Comparison of ENCODE assay signal across 10 mouse cellular contexts in genomic region chr19:3320801-3321200, GRCm38 (mm10). TPM values are rescaled to one million over a fixed set of nuclear protein-coding genes. Genes with fewer than 3 reads are reported as not detected.
DNase-seq lines count a peak whose midpoint lies in the region; ATAC-seq and TF ChIP-seq lines count a peak whose summit lies in the region.
"Had no signal": no experiment of that assay in that cellular context is flagged by ENCODE, and none has a peak within 500 bp of the region (broad histone marks: within the 10 kb centered on the region; RNA-seq: fewer than 3 reads in every experiment).

No protein-coding gene starts in this region.

- no peak overlapping the region for H3K4me3 ChIP-seq in lung, postnatal 0 days (ENCODE audit: low read depth, low read length)
- no peak overlapping the region for H3K4me3 ChIP-seq in bone marrow, adult 2 months (replicated peaks; ENCODE audit: control insufficient read depth, low read depth, low read length)
- H3K4me3 ChIP-seq in small intestine, adult 2 months (ENCODE audit: low read depth, low read length) = no peak overlapping the region
- H3K4me3 ChIP-seq in forebrain, embryonic 15.5 days = no peak overlapping the region
- H3K4me3 ChIP-seq: hindbrain, embryonic 15.5 days; neural tube, embryonic 15.5 days had no signal

- no peak for TF ChIP-seq POLR2A in bone marrow, adult 2 months (IDR thresholded peaks at IDR 0.05; ENCODE audit: borderline replicate concordance, control insufficient read depth, low read depth, low read length)
- no peak for TF ChIP-seq POLR2A in small intestine, adult 2 months (IDR thresholded peaks at IDR 0.05; ENCODE audit: low read depth, low read length)

- intact Hi-C loops in gastrocnemius, postnatal 36 days (cut with DNase I) = loop anchor here (2.0 kb wide), 1 partner anchor 36 kb away; no protein-coding TSS in a partner anchor

- peak; percentile 71 for TF ChIP-seq CTCF in lung, postnatal 0 days (IDR thresholded peaks at IDR 0.05)
- peak; percentile 73 for TF ChIP-seq CTCF in bone marrow, adult 2 months (IDR thresholded peaks at IDR 0.05; ENCODE audit: control insufficient read depth, insufficient read depth, low read length)
- peak; percentile 61; the same call in 1 of the 2 replicates for TF ChIP-seq CTCF in small intestine, adult 2 months (IDR thresholded peaks at IDR 0.05; ENCODE audit: extremely low read depth, insufficient read length, insufficient replicate concordance, low read depth, low read length)

- H3K4me2 ChIP-seq in lung, postnatal 0 days (replicated peaks; ENCODE audit: low read depth, low read length) = no peak overlapping the region
- H3K4me2 ChIP-seq in forebrain, embryonic 15.5 days (replicated peaks) = no peak overlapping the region

- peaks cover 8% of the 10 kb centered on the region; the same call in 1 of the 2 replicates for H3K4me1 ChIP-seq in lung, postnatal 0 days (ENCODE audit: insufficient read depth, low read depth, low read length)
- no peaks in the 10 kb centered on the region; the same call in 1 of the 2 replicates for H3K4me1 ChIP-seq in bone marrow, adult 2 months (ENCODE audit: control insufficient read depth, insufficient read depth, low read length)
- peaks cover 20% of the 10 kb centered on the region for H3K4me1 ChIP-seq in small intestine, adult 2 months (ENCODE audit: control insufficient read depth, insufficient read depth, insufficient read length, low read length)
- peaks cover 39% of the 10 kb centered on the region for H3K4me1 ChIP-seq in forebrain, embryonic 15.5 days

- TF ChIP-seq EP300 in lung, postnatal 0 days (IDR thresholded peaks at IDR 0.05) = no peak; the same call in 1 of the 2 replicates

- no peaks in the 10 kb centered on the region for H3K27me3 ChIP-seq in lung, postnatal 0 days (replicated peaks; ENCODE audit: insufficient read depth, low read length)
- no peaks in the 10 kb centered on the region for H3K27me3 ChIP-seq in small intestine, adult 2 months (ENCODE audit: control insufficient read depth, insufficient read depth, low read length)
- H3K27me3 ChIP-seq in forebrain, embryonic 15.5 days = peaks cover 28% of the 10 kb centered on the region

- 74% methylated on average over 3 of the region's 3 CpGs for WGBS in lung, postnatal 0 days
- WGBS in bone marrow, adult 2 months = 35% methylated on average over 3 of the region's 3 CpGs
- WGBS in small intestine, adult 2 months = 60% methylated on average over 3 of the region's 3 CpGs
- WGBS in forebrain, embryonic 15.5 days = 76% methylated on average over 3 of the region's 3 CpGs

- peak; percentile 24 for DNase-seq in embryo, embryonic 10.5 days (ENCODE audit: low spot score)
- DNase-seq in embryo, embryonic 9.5 days (ENCODE audit: extremely low spot score) = no peak
- peak; percentile 46 for DNase-seq in lung, postnatal 0 days (ENCODE audit: low spot score)
- DNase-seq in lung, postnatal 10 days = no peak
- no peak for DNase-seq in gastrocnemius, postnatal 36 days

- ATAC-seq in lung, postnatal 0 days = no peak
- no peak for ATAC-seq in forebrain, embryonic 15.5 days (replicated peaks)

- no peaks in the 10 kb centered on the region for H3K36me3 ChIP-seq in lung, postnatal 0 days (ENCODE audit: insufficient read depth, low read length)
- no peaks in the 10 kb centered on the region for H3K36me3 ChIP-seq in small intestine, adult 2 months (ENCODE audit: control insufficient read depth, insufficient read depth, low read length)
- no peaks in the 10 kb centered on the region for H3K36me3 ChIP-seq in forebrain, embryonic 15.5 days
- H3K36me3 ChIP-seq: hindbrain, embryonic 15.5 days; neural tube, embryonic 15.5 days had no signal

- H3K9me3 ChIP-seq in lung, postnatal 0 days (ENCODE audit: low read length) = no peaks in the 10 kb centered on the region
- H3K9me3 ChIP-seq in forebrain, embryonic 15.5 days = no peaks in the 10 kb centered on the region
- H3K9me3 ChIP-seq: hindbrain, embryonic 15.5 days; neural tube, embryonic 15.5 days had no signal

- no peak overlapping the region for H3K27ac ChIP-seq in lung, postnatal 0 days (ENCODE audit: low read length)
- no peak overlapping the region for H3K27ac ChIP-seq in bone marrow, adult 2 months (ENCODE audit: control insufficient read depth, insufficient read depth, low read depth, low read length, poor library complexity)
- H3K27ac ChIP-seq in small intestine, adult 2 months (ENCODE audit: insufficient read depth, low read depth, low read length) = peak overlapping the region; percentile 98; the same call in 1 of the 2 replicates
- H3K27ac ChIP-seq in forebrain, embryonic 15.5 days (replicated peaks) = no peak overlapping the region
- H3K27ac ChIP-seq: hindbrain, embryonic 15.5 days; neural tube, embryonic 15.5 days had no signal

- H3K9ac ChIP-seq in lung, postnatal 0 days (replicated peaks; ENCODE audit: low read depth) = no peak overlapping the region
- no peak overlapping the region for H3K9ac ChIP-seq in forebrain, embryonic 15.5 days (replicated peaks)
- H3K9ac ChIP-seq: hindbrain, embryonic 15.5 days; neural tube, embryonic 15.5 days had no signal

RNA-seq across cellular contexts. Expression of gene Cpt1a, which starts 1.3 kb away (rescaled TPM):
- polyA plus RNA-seq in lung, postnatal 0 days (2015; fragmentation: Nextera tagmentation; extraction: Ambion mirVana) = 46.6 and 47.9 TPM in 2 replicates
- polyA plus RNA-seq in bone marrow, adult 2 months (2011; ENCODE audit: insufficient read depth, insufficient read length, low replicate concordance, missing spikeins) = 11.5 and 27.9 TPM in 2 replicates
- 40.5 and 92.1 TPM in 2 replicates for polyA plus RNA-seq in small intestine, adult 2 months (2012; rRNA removed)
- polyA plus RNA-seq in forebrain, embryonic 15.5 days (2015; fragmentation: Nextera tagmentation; extraction: Ambion mirVana) = 12.7 and 13.0 TPM in 2 replicates
- 10 to 100 TPM; 11.7 to 19.0 TPM for total RNA-seq in gastrocnemius, postnatal 36 days (2021)

RNA-seq across cellular contexts. Expression of gene Ighmbp2, which starts 38.0 kb away (rescaled TPM):
- polyA plus RNA-seq in lung, postnatal 0 days (2015; fragmentation: Nextera tagmentation; extraction: Ambion mirVana) = 5.2 TPM in 2 replicates
- polyA plus RNA-seq in bone marrow, adult 2 months (2011; ENCODE audit: insufficient read depth, insufficient read length, low replicate concordance, missing spikeins) = 1.8 and 5.5 TPM in 2 replicates
- 2.3 and 5.1 TPM in 2 replicates for polyA plus RNA-seq in small intestine, adult 2 months (2012; rRNA removed)
- polyA plus RNA-seq in forebrain, embryonic 15.5 days (2015; fragmentation: Nextera tagmentation; extraction: Ambion mirVana) = 12.1 TPM in 2 replicates
- 1 to 10 TPM; 3.3 to 4.6 TPM for total RNA-seq in gastrocnemius, postnatal 36 days (2021)

RNA-seq across cellular contexts. Expression of gene Mrpl21, which starts 38.1 kb away (rescaled TPM):
- 63.2 and 72.7 TPM in 2 replicates for polyA plus RNA-seq in lung, postnatal 0 days (2015; fragmentation: Nextera tagmentation; extraction: Ambion mirVana)
- 33.0 and 39.3 TPM in 2 replicates for polyA plus RNA-seq in bone marrow, adult 2 months (2011; ENCODE audit: insufficient read depth, insufficient read length, low replicate concordance, missing spikeins)
- 29.0 and 34.3 TPM in 2 replicates for polyA plus RNA-seq in small intestine, adult 2 months (2012; rRNA removed)
- 102 and 110 TPM in 2 replicates for polyA plus RNA-seq in forebrain, embryonic 15.5 days (2015; fragmentation: Nextera tagmentation; extraction: Ambion mirVana)
- total RNA-seq in gastrocnemius, postnatal 36 days (2021) = 10 to 100 TPM; 57.2 to 61.2 TPM

Comparison
In these comparisons a context has a peak if more than half of its experiments do, and no peak if none do; other contexts are left out.
1. DNase-seq: peak in embryo, embryonic 10.5 days (single experiment) and lung, postnatal 0 days (single experiment); none in embryo, embryonic 9.5 days (single experiment), lung, postnatal 10 days (single experiment) and gastrocnemius, postnatal 36 days (0 of 2).
2. Peak in every context shown above with its lines, with median percentiles within 50 percentile points of each other: CTCF ChIP-seq.